In genomic region chr7:44670803-44671202, GRCm38 (mm10) we compare ENCODE assay signal across 8 mouse cellular contexts. TPM values are rescaled to one million over a fixed set of nuclear protein-coding genes. Genes with fewer than 3 reads are reported as not detected.
A peak's percentile ranks its signal among the peaks of the same experiment; 100 is the strongest.
DNase-seq lines count a peak whose midpoint lies in the region; ATAC-seq and TF ChIP-seq lines count a peak whose summit lies in the region.
"Had no signal": no experiment of that assay in that cellular context is flagged by ENCODE, and none has a peak within 500 bp of the region (broad histone marks: within the 10 kb centered on the region; RNA-seq: fewer than 3 reads in every experiment).

Myh14 (minus strand) TSS chr7:44670843.

- peak within 1 kb of the TSS; percentile 46 for H3K4me2 ChIP-seq in embryonic facial prominence, embryonic 12.5 days (replicated peaks)
- peak within 1 kb of the TSS; percentile 62 for H3K4me2 ChIP-seq in intestine, postnatal 0 days (replicated peaks; ENCODE audit: low read depth)

- peak; percentile 97 for DNase-seq in brain, embryonic 14.5 days (ENCODE audit: low read depth)
- DNase-seq in heart, adult 11 months, result peak; percentile 99
- peak; percentile 90 to 97 for DNase-seq in left cerebral cortex, postnatal 14 days (ENCODE audit: low spot score in 2 of 2)
- peak; percentile 90 for DNase-seq in right cerebral cortex, postnatal 25 days

- no peaks in the 10 kb centered on the region for H3K36me3 ChIP-seq in embryonic facial prominence, embryonic 12.5 days
- H3K36me3 ChIP-seq in intestine, postnatal 0 days (ENCODE audit: control insufficient read depth, insufficient read depth), result no peaks in the 10 kb centered on the region

- intact Hi-C loops in left cerebral cortex, postnatal 14 days (cut with DNase I), result no loop called here

- H3K9ac ChIP-seq in embryonic facial prominence, embryonic 12.5 days, result no peak within 1 kb of the TSS
- no peak within 1 kb of the TSS; the same call in 1 of the 2 replicates for H3K9ac ChIP-seq in intestine, postnatal 0 days (ENCODE audit: low read depth, low read length)

- peaks cover 13% of the 10 kb centered on the region; the same call in 1 of the 2 replicates for H3K4me1 ChIP-seq in embryonic facial prominence, embryonic 12.5 days
- H3K4me1 ChIP-seq in intestine, postnatal 0 days (replicated peaks; ENCODE audit: control insufficient read depth, insufficient read depth, low read length), result no peaks in the 10 kb centered on the region

- no peak for TF ChIP-seq CTCF in brain, embryonic 14.5 days (IDR thresholded peaks at IDR 0.05; ENCODE audit: borderline replicate concordance, extremely low read depth, insufficient read depth, insufficient read length)
- no peak; the same call in 1 of the 2 replicates for TF ChIP-seq CTCF in intestine, postnatal 0 days (IDR thresholded peaks at IDR 0.05; ENCODE audit: low read depth)

- peak within 1 kb of the TSS; percentile 16; the same call in 1 of the 2 replicates for H3K4me3 ChIP-seq in embryonic facial prominence, embryonic 12.5 days
- H3K4me3 ChIP-seq in intestine, postnatal 0 days (ENCODE audit: low read depth, low read length), result peak within 1 kb of the TSS; percentile 28

- peaks cover 24% of the 10 kb centered on the region for H3K27me3 ChIP-seq in embryonic facial prominence, embryonic 12.5 days
- H3K27me3 ChIP-seq in intestine, postnatal 0 days (replicated peaks; ENCODE audit: control insufficient read depth, insufficient read depth, low read length), result no peaks in the 10 kb centered on the region

- H3K27ac ChIP-seq in embryonic facial prominence, embryonic 12.5 days, result no peak within 1 kb of the TSS
- H3K27ac ChIP-seq in intestine, postnatal 0 days (ENCODE audit: low read depth, low read length), result peak within 1 kb of the TSS; percentile 66; the same call in 1 of the 2 replicates

- peaks cover 3% of the 10 kb centered on the region; the same call in 1 of the 2 replicates for H3K9me3 ChIP-seq in embryonic facial prominence, embryonic 12.5 days
- H3K9me3 ChIP-seq in intestine, postnatal 0 days (ENCODE audit: control insufficient read depth), result no peaks in the 10 kb centered on the region

- TF ChIP-seq POLR2A in brain, embryonic 14.5 days (IDR thresholded peaks at IDR 0.05; ENCODE audit: borderline replicate concordance, extremely low read depth, insufficient read depth, insufficient read length, poor library complexity, severe bottlenecking), result no peak

- under 1% methylated on average over 22 of the region's 23 CpGs for WGBS in embryonic facial prominence, embryonic 12.5 days
- WGBS in intestine, postnatal 0 days, result 0% methylated on average over 23 of the region's 23 CpGs

- peak; percentile 82 for ATAC-seq in embryonic facial prominence, embryonic 12.5 days (ENCODE audit: insufficient number of reproducible peaks, insufficient read depth, low FRiP score, low TSS enrichment)
- peak; percentile 81 for ATAC-seq in intestine, postnatal 0 days
- ATAC-seq in megakaryocyte progenitor cell, adult 5-6 weeks (replicated peaks; ENCODE audit: poor library complexity), result peak; percentile 96

RNA-seq across cellular contexts. Expression of gene Myh14, which starts in this region (rescaled TPM):
- 0.72 and 1.8 TPM in 2 replicates for polyA plus RNA-seq in brain, embryonic 14.5 days (2012; rRNA removed)
- 6.5 and 6.8 TPM in 2 replicates for polyA plus RNA-seq in embryonic facial prominence, embryonic 12.5 days (2016; fragmentation: Nextera tagmentation; extraction: Ambion mirVana)
- 114 and 141 TPM in 2 replicates for polyA plus RNA-seq in intestine, postnatal 0 days (2015; fragmentation: Nextera tagmentation; extraction: Ambion mirVana)
- 10 to 100 TPM in 1 of 2 experiments, 1 to 10 TPM in 1; 8.8 to 14.5 TPM for total RNA-seq in left cerebral cortex, postnatal 14 days (2021)
- not detected in 2 replicates for total RNA-seq in megakaryocyte progenitor cell, adult 5-6 weeks (2015)
- total RNA-seq in megakaryocyte progenitor cell, adult 5-6 weeks (2017), result not detected in 2 replicates
- total RNA-seq: neutrophil, adult 5-6 weeks had no signal

Comparison
In these comparisons a context has a peak if more than half of its experiments do, and no peak if none do; other contexts are left out.
1. RNA of gene Myh14 (total RNA-seq): 8.8 to 14.5 TPM in left cerebral cortex, postnatal 14 days; not detected in megakaryocyte progenitor cell, adult 5-6 weeks; every median in the first group is over 4 times any median in the second.
2. RNA of gene Myh14 (polyA plus RNA-seq): 114 to 141 TPM in intestine, postnatal 0 days; 6.5 to 6.8 TPM in embryonic facial prominence, embryonic 12.5 days and 0.72 to 1.8 TPM in brain, embryonic 14.5 days; every median in the first group is over 10 times any median in the second.
3. Peak in ATAC-seq in megakaryocyte progenitor cell, adult 5-6 weeks; RNA of the gene not detected or under 1 TPM.
4. Peak in every context shown above with its lines, with median percentiles within 50 percentile points of each other: DNase-seq and ATAC-seq.